Mouse (Mus musculus) mature B cell (primary cell): ENCODE data around the gene Prkag3.

ENCODE experiments used
- in situ Hi-C: fragments of 300-500 bp; cut with MboI; formaldehyde crosslinking; loops from 2 replicates; pipeline ENCODE4 v1.14.3; 2019

Gene Prkag3

GRCm38 (mm10) chr1:74748643-74749271 is at the start of gene Prkag3:
TSS of gene Prkag3 (minus strand) at chr1:74749221.
- in situ Hi-C loops, result no loop called here

DNA sequence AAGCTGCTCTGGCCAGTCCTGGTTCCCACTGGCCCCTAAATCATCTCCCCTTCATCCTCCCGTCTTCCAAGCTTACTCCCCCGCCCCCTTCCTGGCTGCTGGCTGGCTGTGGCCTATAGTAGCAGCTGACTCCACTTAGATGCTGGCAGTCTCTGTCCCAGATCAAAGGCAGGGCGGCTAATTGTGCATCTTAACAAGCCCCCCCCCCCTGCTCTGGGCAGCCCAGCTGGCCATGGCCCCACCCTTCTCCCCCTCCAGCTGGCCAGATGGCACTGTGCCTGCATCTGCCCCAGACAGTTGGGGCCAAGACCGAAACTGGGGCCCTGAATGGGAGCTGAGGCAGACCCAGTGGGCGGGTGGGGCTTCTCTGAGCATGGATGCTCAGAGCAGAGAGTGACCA is 48.4 kb upstream of the Prkag3 start:
- in situ Hi-C loops, result no loop called here

DNA sequence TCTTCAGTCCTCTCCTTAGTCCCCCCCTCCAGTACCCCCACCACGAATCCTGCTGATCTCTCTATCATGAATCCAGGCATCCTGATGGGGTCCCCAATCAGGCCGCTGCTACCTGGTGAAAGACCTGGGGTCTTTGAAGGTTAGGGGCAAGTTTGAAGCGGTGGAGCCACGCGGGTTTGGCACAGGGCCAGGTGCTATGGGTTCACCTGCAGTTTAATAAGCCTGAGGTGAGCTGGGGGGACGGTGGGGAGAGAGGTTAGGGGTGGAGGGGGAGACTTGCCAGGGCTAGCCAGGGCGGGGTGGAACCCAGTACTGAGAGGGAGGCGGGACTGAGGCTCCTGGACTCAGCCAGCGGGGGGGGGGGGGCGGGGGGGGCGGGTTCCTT is 46.1 kb upstream of the Prkag3 start:
- in situ Hi-C loops, result no loop called here

GRCm38 (mm10) chr1:74794487-74795144 is 45.6 kb upstream of the Prkag3 start:
- in situ Hi-C loops, result no loop called here

DNA sequence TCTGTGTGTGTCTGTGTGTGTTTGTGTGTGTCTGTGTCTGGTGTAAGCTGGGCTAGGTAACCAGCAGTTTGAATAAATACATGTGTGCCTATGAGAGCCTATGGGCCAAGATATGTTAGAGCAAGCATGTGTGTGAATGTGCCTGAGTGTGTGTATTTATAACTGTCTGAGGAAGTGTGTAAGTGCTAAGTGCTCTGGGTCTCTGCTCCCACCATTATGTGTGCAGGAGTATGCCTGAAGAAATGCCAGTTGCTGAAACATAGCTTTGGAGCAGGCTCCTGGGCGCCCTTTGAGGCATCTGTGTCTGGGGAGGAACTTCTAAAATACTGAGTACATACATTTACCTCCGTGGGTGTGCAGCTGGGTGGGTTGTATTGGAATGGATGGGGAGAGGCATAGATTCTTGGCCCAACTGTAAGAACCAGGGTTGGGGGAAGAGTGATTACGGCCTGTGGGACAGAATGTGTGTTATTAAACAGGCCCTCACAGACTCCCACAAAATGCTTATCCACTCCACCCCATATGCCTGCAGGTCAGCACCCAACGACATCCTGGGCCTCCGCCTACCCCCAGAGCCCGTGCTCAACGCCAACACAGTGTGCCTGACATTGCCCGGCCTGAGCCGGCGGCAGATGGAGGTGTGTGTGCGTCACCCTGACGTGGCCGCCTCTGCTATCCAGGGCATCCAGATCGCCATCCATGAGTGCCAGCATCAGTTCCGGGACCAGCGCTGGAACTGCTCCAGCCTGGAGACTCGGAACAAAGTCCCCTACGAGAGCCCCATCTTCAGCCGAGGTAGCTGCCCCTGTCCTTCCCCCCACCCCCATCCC is 44.0 kb upstream of the Prkag3 start:
- in situ Hi-C loops, result no loop called here

GRCm38 (mm10) chr1:74791249-74791648 is 42.2 kb upstream of the Prkag3 start, which contains the start of gene Wnt10a:
TSS of gene Wnt10a (plus strand) at chr1:74791516.
- in situ Hi-C loops, result no loop called here

DNA sequence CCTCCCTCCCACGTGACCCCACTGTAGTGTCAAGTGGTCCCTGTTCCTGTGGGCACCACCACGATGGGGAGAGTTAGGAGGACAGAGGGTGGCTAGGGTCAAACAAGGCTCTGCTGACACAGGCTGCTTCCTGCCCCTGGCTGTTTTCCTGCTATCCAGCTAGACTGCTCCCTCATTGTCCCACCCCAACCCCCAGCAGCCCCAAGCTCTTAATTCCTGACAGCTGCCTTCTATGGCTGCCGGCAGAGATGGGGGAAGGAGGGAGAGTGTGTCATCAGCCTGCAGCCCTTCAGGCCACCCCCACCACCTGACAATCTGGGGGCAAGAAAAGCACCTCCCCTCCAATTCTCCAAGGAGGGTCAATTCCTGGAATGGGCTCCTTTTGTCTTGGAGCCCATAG is 41.1 kb upstream of the Prkag3 start:
- in situ Hi-C loops, result no loop called here

DNA sequence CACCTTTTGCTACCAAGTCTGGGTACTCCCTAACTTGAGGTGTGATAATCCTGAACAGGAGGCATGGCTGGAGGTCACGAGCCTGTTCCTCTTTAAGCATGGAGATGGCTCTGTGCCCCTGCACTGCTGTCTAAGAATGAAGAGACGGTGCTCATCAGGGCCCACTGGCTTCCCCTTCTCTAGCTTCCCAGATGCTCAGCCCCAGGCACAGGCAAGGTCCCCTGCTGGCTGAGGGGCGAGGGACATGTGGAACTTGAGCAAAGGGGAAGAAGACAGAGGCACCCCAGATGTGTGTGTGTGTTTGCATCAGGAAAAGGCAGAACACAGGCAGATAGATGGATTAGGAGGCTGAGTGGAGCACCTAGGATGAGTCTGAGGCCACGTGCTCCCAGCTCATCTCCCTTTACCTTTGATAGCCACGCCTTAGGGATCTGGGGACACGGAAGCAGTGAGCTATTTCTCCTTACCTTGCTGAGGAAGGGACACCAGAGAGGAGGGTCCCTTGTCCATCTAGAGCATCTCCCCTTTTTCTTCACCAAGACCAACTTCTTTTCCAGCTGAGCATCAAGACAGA is 39.7 kb upstream of the Prkag3 start:
- in situ Hi-C loops, result no loop called here

DNA sequence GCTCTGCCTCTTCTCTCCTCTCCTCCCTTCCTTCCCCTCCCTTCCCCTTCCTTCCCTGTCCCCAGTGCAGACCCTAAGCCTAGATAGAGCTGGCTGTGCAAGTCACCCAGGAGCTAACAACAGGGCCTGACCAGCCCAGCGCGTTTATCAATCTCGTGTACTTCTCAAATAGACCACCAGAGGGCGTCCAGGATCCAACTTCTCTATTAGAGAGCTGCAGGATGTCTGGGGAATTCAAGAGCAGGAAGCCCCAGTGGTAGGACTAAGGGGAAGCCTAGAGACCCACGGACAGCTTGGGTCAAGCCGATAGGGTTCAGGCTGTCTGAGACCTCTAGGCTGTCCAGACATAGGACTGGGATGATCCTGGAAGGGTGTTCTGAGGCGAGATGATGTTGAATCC is 38.8 kb upstream of the Prkag3 start:
- in situ Hi-C loops, result no loop called here

- in situ Hi-C loops, result no loop called here
These were observed 35.2 kb upstream of the Prkag3 start for GRCm38 (mm10) chr1:74784041-74784759.

GRCm38 (mm10) chr1:74783554-74783953 is 34.5 kb upstream of the Prkag3 start:
- in situ Hi-C loops, result no loop called here

GRCm38 (mm10) chr1:74782045-74782444 is 33.0 kb upstream of the Prkag3 start:
- in situ Hi-C loops, result no loop called here

- in situ Hi-C loops, result no loop called here
These were observed 30.0 kb upstream of the Prkag3 start for GRCm38 (mm10) chr1:74778934-74779486.

DNA sequence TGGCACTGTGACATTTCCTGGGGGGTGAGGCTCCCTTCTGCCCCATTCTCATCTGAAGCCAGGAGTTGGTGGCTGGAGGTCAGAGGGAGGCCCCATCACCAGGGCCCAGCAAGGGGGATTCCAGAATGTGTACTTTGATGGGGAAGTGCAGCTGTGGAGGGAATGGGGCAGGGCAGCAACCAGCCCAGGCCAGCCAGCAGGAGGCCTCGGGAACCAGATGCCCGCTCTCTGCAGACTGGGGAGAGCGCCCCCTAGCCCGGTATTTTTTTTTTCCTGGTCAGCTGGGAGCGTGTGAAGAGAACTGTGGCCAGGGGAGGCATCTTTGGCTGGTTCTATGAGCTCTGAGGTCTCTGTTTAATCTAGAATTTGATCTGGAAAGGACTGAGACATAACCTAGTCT is 26.8 kb upstream of the Prkag3 start:
- in situ Hi-C loops, result no loop called here

GRCm38 (mm10) chr1:74774062-74774461 is 25.0 kb upstream of the Prkag3 start:
- in situ Hi-C loops, result loop anchor here (5.0 kb wide), 1 partner anchor 33 kb away; no protein-coding TSS in a partner anchor

DNA sequence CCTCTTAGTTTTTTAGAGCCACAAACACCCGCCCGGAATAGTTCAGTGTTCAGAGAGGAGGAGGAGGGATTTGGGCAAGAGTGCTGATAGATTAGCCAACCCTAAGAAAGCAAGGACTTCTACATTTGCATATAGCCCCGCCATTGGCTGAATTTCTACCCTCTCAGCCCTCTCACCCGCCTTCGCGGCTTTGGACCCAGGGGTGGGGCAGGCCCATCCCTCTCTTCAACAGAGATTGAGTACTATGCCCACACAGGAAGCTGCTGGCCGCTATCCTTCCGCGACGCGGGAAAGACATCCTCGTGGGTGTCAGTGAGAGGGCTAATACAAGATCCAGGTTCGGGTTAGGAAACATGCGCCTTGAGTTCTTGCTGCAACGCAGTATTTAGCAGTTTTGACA is 24.1 kb upstream of the Prkag3 start:
- in situ Hi-C loops, result loop anchor here (5.0 kb wide), 1 partner anchor 34 kb away; no protein-coding TSS in a partner anchor

GRCm38 (mm10) chr1:74771931-74772620 is 23.1 kb upstream of the Prkag3 start:
- in situ Hi-C loops, result loop anchor here (5.0 kb wide), 1 partner anchor 35 kb away; no protein-coding TSS in a partner anchor

GRCm38 (mm10) chr1:74771845-74771930 is 22.7 kb upstream of the Prkag3 start, which contains the start of gene Wnt6:
TSS of gene Wnt6 (plus strand) at chr1:74771892.
- in situ Hi-C loops, result loop anchor here (5.0 kb wide), 1 partner anchor 36 kb away; no protein-coding TSS in a partner anchor

DNA sequence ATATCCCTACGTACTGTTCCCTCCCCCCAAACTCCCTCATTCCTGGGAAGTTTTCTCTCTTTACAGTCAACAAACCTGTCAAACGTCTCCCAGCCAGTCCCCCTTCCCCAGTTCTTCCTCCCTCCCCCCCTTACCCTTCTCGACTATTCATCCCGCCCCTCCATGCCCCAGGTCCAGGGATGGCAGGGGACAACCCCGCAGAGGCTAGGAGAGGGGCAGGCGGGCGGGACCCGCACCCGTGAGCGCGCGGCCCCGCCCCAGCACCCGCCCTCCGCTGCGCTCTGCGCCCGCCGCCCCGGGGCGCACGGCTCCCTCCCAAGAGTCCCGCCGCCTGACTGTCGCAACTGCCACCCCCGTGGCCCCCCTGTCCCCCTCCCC is 22.4 kb upstream of the Prkag3 start:
- in situ Hi-C loops, result loop anchor here (5.0 kb wide), 1 partner anchor 36 kb away; no protein-coding TSS in a partner anchor

DNA sequence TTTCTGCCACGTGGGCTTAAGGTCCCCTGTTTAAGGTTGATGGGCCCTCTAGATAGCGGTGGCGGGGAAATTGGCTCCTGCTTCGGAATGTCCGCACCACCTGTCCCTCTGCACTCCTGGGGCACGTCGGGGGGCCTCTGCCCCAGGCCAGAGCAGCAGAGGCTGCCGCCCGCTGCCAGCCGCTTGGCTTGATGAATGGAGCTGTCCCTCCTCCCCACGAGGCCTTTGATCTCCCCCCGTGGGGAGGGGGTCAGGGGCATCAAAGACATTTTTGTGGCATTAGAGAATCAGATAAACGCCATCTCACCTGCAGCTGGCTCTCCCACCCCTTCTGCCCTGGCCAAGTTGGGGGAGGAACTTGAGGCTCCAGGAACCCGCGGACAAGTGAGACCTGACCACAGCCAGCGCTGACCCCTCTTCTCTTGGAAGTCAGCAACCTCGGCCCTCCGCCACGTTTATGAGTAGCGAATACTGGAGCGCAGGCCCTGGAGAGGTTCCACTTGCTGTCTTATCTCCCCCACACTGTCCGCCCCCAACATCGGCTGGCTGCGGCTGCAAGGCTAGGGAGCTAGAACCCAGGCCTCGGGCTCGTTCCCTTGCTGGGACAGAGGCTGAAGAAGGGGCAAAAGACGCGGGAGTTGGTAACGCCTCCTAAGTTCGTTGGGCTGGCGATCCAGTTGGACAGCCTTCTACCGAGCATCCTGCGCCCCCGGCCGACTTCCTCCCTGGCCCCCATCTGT is 21.9 kb upstream of the Prkag3 start:
- in situ Hi-C loops, result loop anchor here (5.0 kb wide), 1 partner anchor 36 kb away; no protein-coding TSS in a partner anchor
